Mouse (Mus musculus): ENCODE measurements at regions not wholly inside any gene's neighbourhood (a gene's known extent, or its start where the extent isn't known, plus 50 kb on each side); places are given as distances from the start of the nearest gene placed in this dataset.

DNA sequence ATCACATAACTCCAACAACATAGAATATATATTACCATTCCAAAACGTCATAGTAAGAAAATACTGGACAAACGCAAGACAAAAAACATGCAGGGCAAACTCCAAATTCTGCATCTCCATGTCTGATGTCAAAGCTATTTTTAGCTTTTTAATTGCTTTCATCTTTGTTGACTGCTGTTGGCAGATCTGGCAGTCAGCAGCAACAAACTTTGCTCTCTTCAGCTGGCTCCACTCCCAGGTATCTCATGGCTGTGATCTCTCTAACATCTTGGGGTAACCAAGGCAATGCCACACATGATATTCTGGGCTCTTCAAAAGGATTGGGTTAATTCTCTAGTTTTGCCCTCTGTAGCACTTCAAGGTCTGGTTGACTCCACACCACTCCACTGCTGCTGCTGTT, 128.9 kb upstream of the Fst start:
- TF ChIP-seq CTCF (IDR thresholded peaks at IDR 0.05; ENCODE audit: control insufficient read depth, insufficient read depth, insufficient read length), result no peak
- TF ChIP-seq MYOG (IDR thresholded peaks at IDR 0.05; ENCODE audit: control insufficient read depth, extremely low read depth, insufficient read length), result no peak
